Mouse (Mus musculus): ENCODE measurements around the gene Rtl1. TPM values are rescaled to one million over a fixed set of nuclear protein-coding genes. Genes with fewer than 3 reads are reported as not detected.

Rtl1 gene
- polyA plus RNA-seq, 1 experiment from 2014 or later, result 0.91 TPM

GRCm38 (mm10) chr12:109615371-109615770 is 15.2 kb upstream of the Rtl1 start:
- no peaks in the 10 kb centered on the region for H3K27me3 ChIP-seq (ENCODE audit: control insufficient read depth, insufficient read depth, low read length)
- DNase-seq (ENCODE audit: low spot score), result no peak
- no peak for ATAC-seq (ENCODE audit: insufficient number of reproducible peaks, low FRiP score, low TSS enrichment, low read depth)
- no peak overlapping the region for H3K27ac ChIP-seq (replicated peaks; ENCODE audit: low read depth, low read length)
- 80% methylated on average over 8 of the region's 8 CpGs for WGBS
- H3K4me2 ChIP-seq (ENCODE audit: low read depth, severe bottlenecking), result no peak overlapping the region
- H3K9me3 ChIP-seq (ENCODE audit: control insufficient read depth, low read length), result peaks cover 6% of the 10 kb centered on the region; the same call in 1 of the 2 replicates
- no peak overlapping the region for H3K9ac ChIP-seq (ENCODE audit: low read length)
- H3K4me1 ChIP-seq (ENCODE audit: control insufficient read depth, insufficient read depth, low read length), result peaks cover 3% of the 10 kb centered on the region; the same call in 1 of the 2 replicates
- no peak overlapping the region for H3K4me3 ChIP-seq (ENCODE audit: low read depth, low read length)
- H3K36me3 ChIP-seq (ENCODE audit: control insufficient read depth, insufficient read depth, low read length), result peaks cover 16% of the 10 kb centered on the region

DNA sequence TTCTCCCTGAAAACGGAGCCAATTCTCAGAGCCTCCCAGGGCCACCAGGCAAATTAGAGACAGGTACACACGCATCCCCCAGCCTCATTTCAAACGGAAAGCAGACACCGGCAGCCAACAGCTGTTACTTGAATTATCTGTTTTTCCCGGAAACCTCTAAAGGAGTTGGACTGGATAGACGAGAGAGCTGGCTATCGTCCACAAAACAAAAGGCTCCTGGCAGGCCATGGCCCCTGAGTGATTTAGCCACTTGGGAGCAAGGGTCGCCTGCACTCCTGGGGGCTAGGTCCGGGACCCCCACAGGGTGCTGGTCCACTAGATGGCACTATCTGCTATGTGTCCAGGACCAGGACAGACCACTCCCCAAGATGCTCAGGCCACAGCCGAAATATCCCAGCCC is 14.3 kb upstream of the Rtl1 start:
- H3K27ac ChIP-seq (replicated peaks; ENCODE audit: low read depth, low read length), result no peak overlapping the region
- H3K9me3 ChIP-seq (ENCODE audit: control insufficient read depth, low read length), result peaks cover 6% of the 10 kb centered on the region; the same call in 1 of the 2 replicates
- DNase-seq (ENCODE audit: low spot score) (no peak), ATAC-seq (ENCODE audit: insufficient number of reproducible peaks, low FRiP score, low TSS enrichment, low read depth) (no peak)
- 32% methylated on average over 10 of the region's 10 CpGs for WGBS
- H3K4me3 ChIP-seq (ENCODE audit: low read depth, low read length), result no peak overlapping the region
- no peak overlapping the region for H3K9ac ChIP-seq (ENCODE audit: low read length)
- peaks cover 18% of the 10 kb centered on the region for H3K36me3 ChIP-seq (ENCODE audit: control insufficient read depth, insufficient read depth, low read length)
- no peaks in the 10 kb centered on the region for H3K27me3 ChIP-seq (ENCODE audit: control insufficient read depth, insufficient read depth, low read length)
- H3K4me2 ChIP-seq (ENCODE audit: low read depth, severe bottlenecking), result no peak overlapping the region
- H3K4me1 ChIP-seq (ENCODE audit: control insufficient read depth, insufficient read depth, low read length), result peaks cover 3% of the 10 kb centered on the region; the same call in 1 of the 2 replicates

- 0 out of 2 replicates have a peak overlapping the region, but pooled peaks have one; percentile 1 for H3K4me3 ChIP-seq (ENCODE audit: low read depth, low read length)
- H3K27me3 ChIP-seq (ENCODE audit: control insufficient read depth, insufficient read depth, low read length), result no peaks in the 10 kb centered on the region
- peaks cover 18% of the 10 kb centered on the region for H3K36me3 ChIP-seq (ENCODE audit: control insufficient read depth, insufficient read depth, low read length)
- no peak overlapping the region for H3K9ac ChIP-seq (ENCODE audit: low read length)
- ATAC-seq (ENCODE audit: insufficient number of reproducible peaks, low FRiP score, low TSS enrichment, low read depth) (no peak), DNase-seq (ENCODE audit: low spot score) (peak; percentile 47)
- WGBS, result 33% methylated on average over 34 of the region's 34 CpGs
- peaks cover 8% of the 10 kb centered on the region for H3K4me1 ChIP-seq (ENCODE audit: control insufficient read depth, insufficient read depth, low read length)
- H3K27ac ChIP-seq (replicated peaks; ENCODE audit: low read depth, low read length), result no peak overlapping the region
- peaks cover 6% of the 10 kb centered on the region; the same call in 1 of the 2 replicates for H3K9me3 ChIP-seq (ENCODE audit: control insufficient read depth, low read length)
- H3K4me2 ChIP-seq (ENCODE audit: low read depth, severe bottlenecking), result peak overlapping the region; percentile 38
These were observed 12.6 kb upstream of the Rtl1 start for GRCm38 (mm10) chr12:109612392-109613385.

GRCm38 (mm10) chr12:109608576-109609440 is 8.7 kb upstream of the Rtl1 start:
- Histone ChIP-seq H3K4me1 (ENCODE audit: control insufficient read depth, insufficient read depth, low read length) (peaks cover 19% of the 10 kb centered on the region), H3K9ac (ENCODE audit: low read length) (0 out of 2 replicates have a peak overlapping the region, but pooled peaks have one; percentile 7), H3K9me3 (ENCODE audit: control insufficient read depth, low read length) (peaks cover 6% of the 10 kb centered on the region; the same call in 1 of the 2 replicates), H3K4me3 (ENCODE audit: low read depth, low read length) (no peak overlapping the region), H3K27ac (replicated peaks; ENCODE audit: low read depth, low read length) (no peak overlapping the region; the same call in 1 of the 2 replicates), H3K4me2 (ENCODE audit: low read depth, severe bottlenecking) (no peak overlapping the region), H3K27me3 (ENCODE audit: control insufficient read depth, insufficient read depth, low read length) (no peaks in the 10 kb centered on the region), H3K36me3 (ENCODE audit: control insufficient read depth, insufficient read depth, low read length) (peaks cover 18% of the 10 kb centered on the region)
- no peak for DNase-seq (ENCODE audit: low spot score)
- ATAC-seq (ENCODE audit: insufficient number of reproducible peaks, low FRiP score, low TSS enrichment, low read depth), result no peak
- WGBS, result 50% methylated on average over 13 of the region's 13 CpGs

DNA sequence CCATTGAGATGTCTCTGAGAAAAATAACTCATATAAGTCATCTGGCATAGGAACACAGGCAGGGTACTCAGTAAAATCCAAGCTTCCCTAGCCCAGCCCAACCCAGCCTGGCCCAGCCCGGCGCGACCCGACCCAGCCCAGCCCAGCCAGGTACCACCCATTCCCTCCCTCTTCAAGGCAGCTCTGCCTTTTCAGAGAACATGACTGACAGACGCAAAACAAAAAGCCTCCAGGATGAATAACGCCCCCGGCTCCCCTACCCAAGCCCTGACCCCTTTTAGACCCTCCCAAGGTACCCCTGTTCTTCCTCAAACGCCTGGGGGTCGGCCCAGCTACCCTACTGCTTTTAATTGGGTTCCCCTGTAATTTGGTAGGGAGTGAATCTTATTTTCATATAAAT is 7.8 kb upstream of the Rtl1 start:
- Histone ChIP-seq H3K4me3 (ENCODE audit: low read depth, low read length) (no peak overlapping the region), H3K4me2 (ENCODE audit: low read depth, severe bottlenecking) (no peak overlapping the region), H3K9me3 (ENCODE audit: control insufficient read depth, low read length) (peaks cover 6% of the 10 kb centered on the region; the same call in 1 of the 2 replicates), H3K9ac (ENCODE audit: low read length) (no peak overlapping the region), H3K27ac (replicated peaks; ENCODE audit: low read depth, low read length) (no peak overlapping the region), H3K36me3 (ENCODE audit: control insufficient read depth, insufficient read depth, low read length) (peaks cover 18% of the 10 kb centered on the region), H3K27me3 (ENCODE audit: control insufficient read depth, insufficient read depth, low read length) (no peaks in the 10 kb centered on the region), H3K4me1 (ENCODE audit: control insufficient read depth, insufficient read depth, low read length) (peaks cover 19% of the 10 kb centered on the region)
- ATAC-seq (ENCODE audit: insufficient number of reproducible peaks, low FRiP score, low TSS enrichment, low read depth) (no peak), DNase-seq (ENCODE audit: low spot score) (no peak)
- 48% methylated on average over 9 of the region's 9 CpGs for WGBS

GRCm38 (mm10) chr12:109607191-109607590 is 7.1 kb upstream of the Rtl1 start:
- ATAC-seq (ENCODE audit: insufficient number of reproducible peaks, low FRiP score, low TSS enrichment, low read depth) (no peak), DNase-seq (ENCODE audit: low spot score) (no peak)
- H3K9ac ChIP-seq (ENCODE audit: low read length), result no peak overlapping the region
- peaks cover 18% of the 10 kb centered on the region for H3K36me3 ChIP-seq (ENCODE audit: control insufficient read depth, insufficient read depth, low read length)
- H3K4me2 ChIP-seq (ENCODE audit: low read depth, severe bottlenecking), result no peak overlapping the region
- WGBS, result 40% methylated on average over 9 of the region's 9 CpGs
- H3K27me3 ChIP-seq (ENCODE audit: control insufficient read depth, insufficient read depth, low read length), result no peaks in the 10 kb centered on the region
- peaks cover 6% of the 10 kb centered on the region; the same call in 1 of the 2 replicates for H3K9me3 ChIP-seq (ENCODE audit: control insufficient read depth, low read length)
- H3K4me3 ChIP-seq (ENCODE audit: low read depth, low read length), result no peak overlapping the region
- H3K27ac ChIP-seq (replicated peaks; ENCODE audit: low read depth, low read length), result no peak overlapping the region
- peaks cover 16% of the 10 kb centered on the region; the same call in 1 of the 2 replicates for H3K4me1 ChIP-seq (ENCODE audit: control insufficient read depth, insufficient read depth, low read length)

GRCm38 (mm10) chr12:109604982-109605721 is 5.0 kb upstream of the Rtl1 start:
- H3K27me3 ChIP-seq (ENCODE audit: control insufficient read depth, insufficient read depth, low read length), result no peaks in the 10 kb centered on the region
- H3K27ac ChIP-seq (replicated peaks; ENCODE audit: low read depth, low read length), result no peak overlapping the region
- DNase-seq (ENCODE audit: low spot score), result no peak
- peaks cover 2% of the 10 kb centered on the region; the same call in 1 of the 2 replicates for H3K36me3 ChIP-seq (ENCODE audit: control insufficient read depth, insufficient read depth, low read length)
- no peak overlapping the region for H3K9ac ChIP-seq (ENCODE audit: low read length)
- no peak overlapping the region for H3K4me3 ChIP-seq (ENCODE audit: low read depth, low read length)
- ATAC-seq (ENCODE audit: insufficient number of reproducible peaks, low FRiP score, low TSS enrichment, low read depth), result no peak
- H3K4me2 ChIP-seq (ENCODE audit: low read depth, severe bottlenecking), result no peak overlapping the region
- H3K9me3 ChIP-seq (ENCODE audit: control insufficient read depth, low read length), result no peaks in the 10 kb centered on the region
- H3K4me1 ChIP-seq (ENCODE audit: control insufficient read depth, insufficient read depth, low read length), result peaks cover 16% of the 10 kb centered on the region; the same call in 1 of the 2 replicates
- 64% methylated on average over 16 of the region's 16 CpGs for WGBS

All from limb, embryonic 11.5 days (tissue).